Mouse (Mus musculus): ENCODE measurements at regions not wholly inside any gene's neighbourhood (a gene's known extent, or its start where the extent isn't known, plus 50 kb on each side); places are given as distances from the start of the nearest gene placed in this dataset.
A peak's percentile ranks its signal among the peaks of the same experiment; 100 is the strongest.

DNA sequence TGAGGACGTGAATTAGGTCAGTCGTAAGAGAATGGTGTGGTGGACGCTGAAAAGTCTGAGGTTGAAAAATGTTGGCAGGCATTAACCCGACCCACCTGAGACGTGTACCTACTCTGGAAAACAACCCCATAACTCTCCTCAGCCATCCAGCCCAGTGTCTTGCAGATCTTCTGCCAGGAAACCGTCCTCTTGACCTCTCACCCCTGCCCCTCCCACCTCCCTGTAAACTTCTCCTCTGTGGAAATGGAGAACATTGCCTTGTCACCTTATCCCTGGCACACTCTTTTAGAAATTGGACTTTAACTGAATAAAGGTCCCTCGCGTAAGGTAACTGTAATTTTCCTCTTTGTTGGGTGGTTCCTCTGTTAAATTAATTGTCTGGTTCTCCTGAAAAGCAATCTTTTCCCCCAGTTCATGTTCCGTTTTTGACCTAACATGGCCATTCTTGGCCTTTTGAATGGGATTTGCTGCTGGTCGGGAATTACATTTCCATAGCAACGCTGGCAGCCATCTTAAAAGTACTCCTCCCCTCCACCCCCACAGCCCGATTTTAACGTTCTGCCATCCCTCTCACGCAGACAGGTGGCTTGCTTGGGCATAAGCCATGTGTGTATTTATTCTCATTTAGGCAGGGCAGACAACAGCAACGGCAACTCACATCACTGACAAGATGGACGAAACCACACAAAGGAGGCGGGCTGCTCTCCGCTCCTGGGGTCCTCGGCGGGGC is 196.8 kb upstream of the 4931429L15Rik start:
- peak; percentile 43 for DNase-seq (ENCODE audit: low spot score)

- DNase-seq (ENCODE audit: low spot score): no peak
Measured at GRCm38 (mm10) chr9:46512276-46513051, 192.7 kb upstream of the 4931429L15Rik start.

DNA sequence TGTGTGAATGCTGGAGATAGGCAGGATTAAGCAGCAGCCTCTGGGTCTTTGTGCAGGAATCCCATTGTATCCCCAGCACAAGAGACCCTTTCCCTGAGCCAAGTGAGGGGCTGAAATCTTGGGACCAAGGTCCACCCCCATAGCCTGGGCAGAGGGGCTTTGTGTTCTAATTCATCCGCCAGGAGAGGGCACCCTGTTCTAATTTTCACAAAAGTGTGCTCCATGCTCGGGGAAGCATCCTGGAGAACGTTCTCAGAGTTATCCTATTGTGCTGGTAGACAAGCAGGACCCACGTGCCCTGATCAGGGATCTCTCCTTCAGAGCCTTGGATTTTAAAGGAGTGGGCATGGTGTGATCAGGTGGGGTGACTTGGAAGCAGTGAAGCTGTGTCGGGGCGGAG is 191.5 kb upstream of the 4931429L15Rik start:
- peak; percentile 32 for DNase-seq (ENCODE audit: low spot score)

DNA sequence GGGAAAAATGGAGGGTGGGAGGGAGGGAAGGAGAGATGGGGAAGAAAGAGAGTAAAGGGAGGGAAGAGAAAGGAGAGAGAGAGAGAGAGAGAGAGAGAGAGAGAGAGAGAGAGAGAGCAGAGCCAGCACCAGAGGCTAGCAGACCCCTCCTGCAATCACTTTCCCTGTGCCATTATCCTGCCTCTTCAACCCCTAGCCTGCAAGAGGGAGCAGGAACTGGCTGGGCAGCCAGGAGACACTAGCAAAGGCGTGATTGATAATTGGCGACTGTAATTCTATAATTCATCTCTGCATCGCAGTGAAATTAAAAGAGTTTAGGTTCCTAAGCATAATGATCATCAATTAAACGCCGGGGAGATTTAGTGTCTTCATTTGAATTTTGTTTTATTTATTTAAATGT is 190.1 kb upstream of the 4931429L15Rik start:
- no peak for DNase-seq (ENCODE audit: low spot score)

DNA sequence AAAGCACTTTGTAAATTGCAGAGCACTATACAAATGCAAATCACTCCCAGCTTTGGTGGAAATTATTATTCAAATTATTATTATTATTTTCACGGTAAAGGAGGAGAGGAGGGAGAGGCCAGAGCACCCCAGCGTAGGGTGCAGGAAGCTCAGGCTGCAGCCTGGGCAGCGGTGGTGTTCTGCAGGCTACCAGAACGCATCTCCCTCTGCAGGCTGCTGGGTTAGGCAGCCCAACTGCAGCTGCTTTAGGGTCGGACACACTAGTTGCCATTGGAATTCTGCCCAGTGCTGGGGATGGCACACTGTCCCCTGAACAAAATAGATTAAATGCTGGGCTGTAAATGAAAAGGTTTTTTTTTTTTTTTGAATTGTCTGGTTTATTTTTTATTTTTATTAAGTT is 189.7 kb upstream of the 4931429L15Rik start:
- DNase-seq (ENCODE audit: low spot score): no peak

DNA sequence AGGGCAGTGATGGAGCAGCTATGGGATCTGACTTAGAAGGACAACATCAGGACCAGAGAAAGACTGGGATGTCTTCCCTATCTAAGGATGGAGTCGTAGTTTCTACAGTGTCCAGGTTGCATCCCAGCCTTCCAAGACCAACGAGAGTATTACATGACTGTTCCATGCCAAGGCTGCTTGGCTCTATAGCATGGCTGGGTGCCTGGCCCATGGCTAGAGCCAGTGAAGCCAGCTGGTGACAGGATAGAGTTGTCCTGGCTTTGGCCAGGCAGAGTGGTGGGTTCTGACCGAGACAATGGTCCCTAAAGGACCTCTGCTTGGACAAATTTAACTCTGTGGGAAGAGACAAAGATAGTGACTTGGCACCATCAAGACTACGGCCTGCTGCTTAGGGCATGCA is 187.2 kb upstream of the 4931429L15Rik start:
- DNase-seq (ENCODE audit: low spot score): no peak

DNA sequence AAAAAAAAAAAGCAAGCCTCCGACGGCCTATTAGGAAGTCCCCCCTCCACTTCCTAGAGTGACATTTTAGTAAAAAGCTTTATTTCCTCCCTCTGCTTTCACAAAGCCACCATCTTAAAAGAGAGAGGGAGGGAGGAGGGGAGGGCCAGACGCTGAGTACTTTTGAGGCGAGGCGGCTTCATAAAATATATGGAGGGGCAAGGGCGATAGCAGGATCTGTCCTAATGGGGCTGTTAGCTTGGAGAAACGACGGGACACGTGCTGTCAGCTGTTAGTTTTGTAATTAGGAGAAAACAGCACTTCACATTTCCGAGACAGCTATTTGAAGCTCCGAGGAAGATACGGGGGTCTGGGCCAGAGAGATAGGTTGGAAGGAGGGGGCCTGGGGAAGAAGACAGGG is 184.8 kb upstream of the 4931429L15Rik start:
- no peak for DNase-seq (ENCODE audit: low spot score)

DNA sequence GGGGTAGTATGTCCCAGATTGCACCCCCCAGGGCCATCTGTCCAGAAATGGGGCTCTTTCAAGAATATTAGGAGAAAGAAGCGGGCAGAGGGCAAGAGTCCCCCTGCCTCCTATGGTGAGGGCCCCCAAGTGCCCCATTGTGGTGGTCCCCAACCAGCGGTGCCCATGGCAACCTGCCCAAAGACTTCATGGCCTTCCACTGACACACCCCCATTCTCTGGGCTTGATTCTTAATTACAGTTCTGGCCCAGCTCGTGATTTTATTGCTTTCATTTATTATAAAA is 184.3 kb upstream of the 4931429L15Rik start:
- no peak for DNase-seq (ENCODE audit: low spot score)

DNA sequence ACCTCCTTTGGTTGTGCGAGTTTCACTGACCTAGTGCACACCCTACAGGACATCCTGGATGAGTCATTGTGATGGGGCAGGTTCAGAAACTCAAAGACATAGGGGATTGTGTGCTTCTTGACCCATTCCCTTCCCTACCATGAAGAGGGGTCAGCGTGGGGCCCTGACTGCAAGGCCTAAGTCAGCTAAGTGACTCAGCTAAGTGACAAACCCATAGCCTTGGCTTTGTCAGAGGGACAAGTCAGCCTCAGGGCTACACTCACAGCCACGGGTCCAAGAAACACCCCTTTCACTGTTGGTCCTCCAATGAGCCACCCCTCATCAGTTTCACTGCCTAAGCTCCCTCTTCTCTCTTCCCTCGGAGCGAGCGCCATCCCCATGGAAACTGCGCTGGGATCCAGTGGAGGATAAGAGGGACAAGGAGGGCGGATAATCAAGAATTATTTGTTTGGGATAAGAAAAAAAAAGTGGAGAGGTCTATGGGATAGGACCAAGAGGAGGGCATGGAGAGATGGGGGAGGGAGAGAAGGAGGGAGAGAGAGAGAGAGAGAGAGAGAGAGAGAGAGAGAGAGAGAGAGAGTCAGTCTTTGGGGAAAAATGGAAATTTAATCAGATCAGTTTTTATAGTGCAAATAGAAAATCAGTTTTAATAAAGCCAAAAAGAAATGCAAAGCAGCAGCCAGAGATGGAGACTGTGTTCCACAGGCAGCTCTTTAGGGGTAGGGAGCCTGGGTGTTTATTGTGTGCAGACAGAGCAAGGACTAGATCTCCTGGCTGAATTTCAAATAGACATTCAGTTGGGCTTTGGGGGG is 183.7 kb upstream of the 4931429L15Rik start:
- no peak for DNase-seq (ENCODE audit: low spot score)

- DNase-seq (ENCODE audit: low spot score): no peak
Measured at GRCm38 (mm10) chr9:46499426-46499825, 179.6 kb upstream of the 4931429L15Rik start.

GRCm38 (mm10) chr9:46498861-46499260 is 179.1 kb upstream of the 4931429L15Rik start:
- no peak for DNase-seq (ENCODE audit: low spot score)

GRCm38 (mm10) chr9:46495276-46495675 is 175.5 kb upstream of the 4931429L15Rik start:
- DNase-seq (ENCODE audit: low spot score): no peak

GRCm38 (mm10) chr9:46482859-46483443 is 163.2 kb upstream of the 4931429L15Rik start:
- no peak for DNase-seq (ENCODE audit: low spot score)

GRCm38 (mm10) chr9:46482034-46482858 is 162.5 kb upstream of the 4931429L15Rik start:
- DNase-seq (ENCODE audit: low spot score): no peak

GRCm38 (mm10) chr9:46481491-46481890 is 161.7 kb upstream of the 4931429L15Rik start:
- DNase-seq (ENCODE audit: low spot score): no peak

DNA sequence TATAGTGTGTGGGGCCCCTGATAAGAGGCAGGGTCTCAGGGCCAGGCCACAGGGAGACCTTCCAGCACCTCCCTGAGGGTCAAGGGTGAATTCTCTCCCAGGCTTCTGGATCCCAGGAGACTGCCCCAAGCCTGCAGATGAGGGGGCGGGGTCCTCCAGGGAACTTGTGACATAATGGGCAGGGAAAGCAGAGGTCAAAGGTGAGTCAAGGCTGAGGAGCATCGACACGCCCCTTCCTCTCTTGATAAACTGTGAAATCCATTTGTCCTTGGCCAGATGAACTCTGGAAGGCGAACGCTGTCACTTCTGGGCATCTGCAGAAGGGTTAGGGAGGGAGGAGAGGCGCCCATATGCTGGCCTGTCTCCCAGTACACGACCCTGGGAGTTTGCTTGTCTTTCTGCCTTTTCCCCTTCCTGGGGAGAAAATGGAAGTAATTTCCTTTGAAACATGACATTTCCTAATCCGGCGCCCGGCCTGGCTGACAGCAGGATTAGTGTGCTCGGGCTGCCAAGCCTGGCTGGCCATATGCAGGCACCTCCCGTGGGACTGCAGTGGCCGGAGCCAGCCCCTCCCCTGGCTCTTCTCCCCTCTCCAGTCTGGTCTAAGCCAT is 160.4 kb upstream of the 4931429L15Rik start:
- DNase-seq (ENCODE audit: low spot score): no peak

GRCm38 (mm10) chr9:46478611-46479010 is 158.8 kb upstream of the 4931429L15Rik start:
- no peak for DNase-seq (ENCODE audit: low spot score)

DNA sequence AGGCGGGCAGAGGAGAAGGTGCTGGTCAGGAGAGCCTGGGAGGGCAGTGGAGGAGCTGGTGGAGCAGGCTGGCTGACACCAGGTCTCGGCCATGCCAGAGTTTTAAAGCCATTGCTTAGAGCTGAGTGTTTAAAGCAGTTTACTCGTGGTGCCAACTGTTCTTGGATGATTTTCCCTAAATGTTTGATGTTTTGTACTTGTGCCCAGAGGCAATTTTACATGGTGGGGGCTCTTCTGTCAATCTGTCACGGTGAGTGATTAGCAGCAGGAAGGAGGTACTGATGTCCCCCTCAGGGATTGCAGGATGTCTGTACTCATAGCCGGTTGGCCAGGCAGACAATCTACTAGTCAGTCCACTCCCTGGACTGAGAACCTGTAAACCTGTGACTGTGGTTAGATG is 156.7 kb upstream of the 4931429L15Rik start:
- no peak for DNase-seq (ENCODE audit: low spot score)

- no peak for DNase-seq (ENCODE audit: low spot score)
Measured at GRCm38 (mm10) chr9:46473681-46474080, 153.9 kb upstream of the 4931429L15Rik start.

- DNase-seq (ENCODE audit: low spot score): no peak
Measured at GRCm38 (mm10) chr9:46469521-46469920, 149.7 kb upstream of the 4931429L15Rik start.

DNA sequence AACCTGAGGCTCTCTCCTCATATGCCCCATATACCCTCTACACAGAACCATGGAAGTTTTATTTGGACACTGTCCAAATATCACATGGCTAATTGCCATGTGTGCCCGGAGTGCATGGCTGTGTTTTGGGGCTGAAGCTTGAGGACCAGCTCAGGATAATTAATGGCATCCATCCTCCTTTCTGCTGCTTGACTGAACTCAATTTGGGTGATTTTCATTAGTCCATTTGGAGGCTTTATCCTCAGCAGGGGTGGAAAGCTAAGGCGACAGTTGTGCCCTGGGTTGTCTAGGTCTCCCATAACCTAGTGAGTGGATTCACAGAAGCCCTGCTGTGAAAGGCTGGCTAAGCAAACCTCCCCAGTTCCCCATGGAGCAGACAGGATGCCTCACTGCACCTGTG is 148.5 kb upstream of the 4931429L15Rik start:
- no peak for DNase-seq (ENCODE audit: low spot score)
